Mouse (Mus musculus) induced T-regulatory cell, adult 2 months (primary cell): ENCODE measurements around the gene B3gnt9.

ENCODE experiments used
- DNase-seq: peaks from one replicate; pipeline ENCODE4 v3.0.0-alpha.2; 2012; ENCODE audit warnings: low read depth

The B3gnt9 gene

DNA sequence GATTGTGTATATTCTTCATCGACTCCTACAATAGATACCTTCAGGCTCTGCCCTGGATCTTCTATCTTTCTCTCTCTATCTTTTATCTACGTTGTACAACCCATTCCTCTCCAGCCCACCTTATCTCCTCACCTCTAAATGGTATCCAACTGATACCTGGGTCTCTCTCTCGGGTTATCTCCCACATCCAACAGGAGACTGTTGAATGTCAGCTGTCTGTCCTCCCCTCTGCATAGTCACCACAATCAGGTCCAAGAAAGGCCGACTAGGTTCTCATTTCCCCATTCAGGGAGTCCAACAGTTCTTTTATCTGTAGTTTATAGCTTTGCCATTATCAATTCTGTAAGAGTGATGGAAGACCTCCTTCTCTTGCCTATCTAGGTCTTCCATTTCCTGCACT is 27.3 kb upstream of the B3gnt9 start:
- DNase-seq: no peak

DNA sequence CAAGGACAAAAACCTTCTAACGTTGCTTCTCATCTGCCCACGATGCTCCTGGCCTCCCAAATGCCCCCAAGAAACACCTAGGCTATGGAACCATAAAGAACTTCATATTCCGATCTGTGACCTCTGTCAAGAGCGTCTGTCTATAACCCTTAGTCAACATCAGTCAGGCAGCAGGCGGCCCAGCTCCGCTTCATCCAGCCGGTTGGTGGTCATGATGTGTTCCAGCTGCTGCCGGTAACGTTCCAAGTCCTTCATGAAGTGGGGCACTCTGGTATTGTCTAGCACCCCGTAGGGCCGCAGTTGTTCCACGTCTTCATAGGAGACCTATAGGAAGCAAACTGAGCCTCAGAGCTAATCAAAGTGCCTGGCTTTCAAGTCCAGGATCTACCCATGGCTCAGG is 26.9 kb upstream of the B3gnt9 start:
- DNase-seq: no peak

DNA sequence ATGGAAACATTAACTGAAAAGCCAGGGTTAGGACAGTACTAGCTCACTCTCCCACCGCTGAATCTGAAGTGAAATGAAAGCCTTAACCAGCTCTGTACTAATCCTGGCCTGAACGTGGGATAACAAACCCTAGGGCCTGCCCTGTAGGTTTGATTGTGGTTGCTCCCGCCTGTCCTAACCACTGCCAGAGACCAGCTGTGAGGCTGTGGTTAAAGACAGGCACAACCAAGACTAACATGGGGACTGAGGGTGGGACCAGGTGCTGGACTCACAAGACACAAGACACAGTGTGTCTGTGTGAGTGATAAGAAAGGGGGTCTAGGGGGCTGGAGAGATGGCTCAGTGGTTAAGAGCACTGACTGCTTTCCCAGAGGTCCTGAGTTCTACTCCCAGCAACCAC is 25.6 kb upstream of the B3gnt9 start:
- DNase-seq: no peak

DNA sequence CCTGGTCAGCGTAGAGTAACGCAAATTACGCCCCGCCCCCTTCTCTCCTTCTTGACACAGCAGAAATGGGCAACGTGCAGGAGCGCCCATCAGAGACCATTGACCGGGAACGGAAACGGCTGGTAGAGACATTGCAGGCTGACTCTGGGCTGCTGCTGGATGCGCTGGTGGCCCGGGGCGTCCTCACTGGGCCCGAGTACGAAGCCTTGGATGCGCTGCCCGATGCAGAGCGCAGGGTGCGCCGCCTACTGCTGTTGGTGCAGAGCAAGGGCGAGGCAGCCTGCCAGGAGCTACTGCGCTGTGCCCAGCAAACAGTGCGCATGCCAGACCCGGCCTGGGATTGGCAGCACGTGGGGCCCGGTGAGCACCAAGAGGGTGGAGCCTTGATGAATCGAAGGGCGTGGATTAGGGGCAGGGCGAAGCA is 24.0 kb upstream of the B3gnt9 start:
- DNase-seq: peak; percentile 73

DNA sequence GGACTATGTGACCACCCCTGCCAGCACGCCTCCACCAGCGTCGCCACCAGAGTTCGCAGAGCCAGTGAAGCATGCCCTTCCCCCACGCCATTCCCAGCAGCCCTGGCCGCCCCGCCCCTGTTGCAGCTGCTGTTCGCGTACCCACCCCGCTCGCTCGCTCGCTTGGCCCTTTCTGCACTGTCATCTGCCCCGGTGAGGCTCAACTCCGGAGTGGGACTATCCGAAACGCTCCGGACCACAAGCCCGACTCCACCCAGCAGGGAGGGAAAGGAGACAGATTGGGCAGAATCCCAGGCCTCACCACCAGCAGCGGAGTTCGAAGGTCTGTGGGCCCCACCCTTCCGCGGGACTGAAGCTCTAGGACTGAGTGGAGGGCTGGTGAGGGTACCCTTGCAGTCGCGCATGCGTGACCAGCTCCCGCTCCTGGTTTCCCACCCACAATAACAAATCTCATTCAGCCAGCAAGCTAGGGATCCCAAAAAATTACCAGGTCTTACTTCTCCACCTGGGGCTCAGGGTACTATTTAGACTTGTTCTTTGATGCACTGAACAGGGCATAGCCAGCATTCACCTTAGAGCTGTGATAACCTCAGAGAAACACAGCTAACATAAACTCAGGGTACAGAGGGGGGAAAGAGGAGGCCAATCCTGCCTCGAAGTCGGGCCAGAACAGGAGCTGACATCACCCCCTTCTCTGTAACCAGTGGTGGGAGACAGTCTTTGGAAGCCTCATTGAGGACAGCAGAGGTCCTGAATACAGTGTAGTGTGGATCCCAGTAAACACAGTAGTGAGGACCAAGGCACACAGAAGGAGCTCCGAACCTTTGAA is 21.6 kb upstream of the B3gnt9 start:
- peak; percentile 35 for DNase-seq

DNA sequence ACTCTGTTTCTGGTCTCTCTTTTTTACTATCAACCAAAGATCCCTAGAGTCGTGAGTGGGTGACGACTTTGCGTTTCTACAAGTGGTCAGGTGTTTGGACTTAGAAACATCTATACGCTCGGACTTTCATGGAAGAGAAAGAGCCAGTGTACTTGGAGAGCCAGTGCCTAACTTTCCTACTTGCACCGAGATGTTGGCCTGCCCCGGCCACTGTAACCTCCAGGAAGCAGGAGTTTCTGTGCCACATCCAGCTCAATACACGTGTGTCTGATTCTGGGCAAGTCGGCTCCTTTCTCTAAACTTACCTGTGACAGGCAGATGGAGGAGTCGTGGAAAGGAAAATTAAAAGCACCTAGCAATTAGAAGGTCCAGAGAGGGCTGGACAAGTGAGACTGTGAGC is 20.9 kb upstream of the B3gnt9 start, which contains the start of gene Nol3:
TSS of gene Nol3 (plus strand) at position 301 of the 400 bp plus-strand sequence.
- DNase-seq: no peak

DNA sequence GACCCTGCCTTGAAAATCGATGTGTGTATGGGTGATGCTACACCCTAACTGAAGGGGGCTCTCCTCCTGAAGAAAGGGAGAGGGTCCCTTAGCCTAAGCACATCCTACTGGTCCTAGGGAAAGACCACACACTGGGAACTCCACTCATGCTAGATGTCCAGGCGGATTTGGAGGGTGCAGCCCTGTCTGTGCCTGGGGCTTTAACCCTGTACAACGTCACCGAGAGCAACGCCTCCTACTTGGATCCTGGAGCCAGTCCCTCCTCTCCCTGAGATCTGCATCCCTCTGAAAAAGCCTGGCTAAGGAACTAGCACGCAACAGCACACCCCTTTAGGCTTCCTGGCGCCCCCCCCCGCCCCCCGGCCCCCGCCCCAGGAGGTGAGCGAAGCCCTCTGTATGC is 20.4 kb upstream of the B3gnt9 start:
- no peak for DNase-seq

DNA sequence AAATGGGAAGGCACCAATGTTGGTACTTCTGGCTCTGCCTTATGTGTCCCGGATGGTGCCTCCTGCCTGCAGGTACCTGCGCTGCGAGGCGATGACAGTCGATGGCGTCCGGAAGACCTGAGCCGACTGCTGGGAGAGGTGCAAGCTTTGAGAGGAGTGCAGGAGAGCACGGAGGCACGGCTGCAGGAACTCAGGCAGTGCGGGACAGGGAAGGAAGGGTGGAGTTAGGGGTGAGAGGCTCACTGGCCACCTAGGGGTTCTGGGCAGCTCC is 15.9 kb upstream of the B3gnt9 start:
- DNase-seq: no peak

DNA sequence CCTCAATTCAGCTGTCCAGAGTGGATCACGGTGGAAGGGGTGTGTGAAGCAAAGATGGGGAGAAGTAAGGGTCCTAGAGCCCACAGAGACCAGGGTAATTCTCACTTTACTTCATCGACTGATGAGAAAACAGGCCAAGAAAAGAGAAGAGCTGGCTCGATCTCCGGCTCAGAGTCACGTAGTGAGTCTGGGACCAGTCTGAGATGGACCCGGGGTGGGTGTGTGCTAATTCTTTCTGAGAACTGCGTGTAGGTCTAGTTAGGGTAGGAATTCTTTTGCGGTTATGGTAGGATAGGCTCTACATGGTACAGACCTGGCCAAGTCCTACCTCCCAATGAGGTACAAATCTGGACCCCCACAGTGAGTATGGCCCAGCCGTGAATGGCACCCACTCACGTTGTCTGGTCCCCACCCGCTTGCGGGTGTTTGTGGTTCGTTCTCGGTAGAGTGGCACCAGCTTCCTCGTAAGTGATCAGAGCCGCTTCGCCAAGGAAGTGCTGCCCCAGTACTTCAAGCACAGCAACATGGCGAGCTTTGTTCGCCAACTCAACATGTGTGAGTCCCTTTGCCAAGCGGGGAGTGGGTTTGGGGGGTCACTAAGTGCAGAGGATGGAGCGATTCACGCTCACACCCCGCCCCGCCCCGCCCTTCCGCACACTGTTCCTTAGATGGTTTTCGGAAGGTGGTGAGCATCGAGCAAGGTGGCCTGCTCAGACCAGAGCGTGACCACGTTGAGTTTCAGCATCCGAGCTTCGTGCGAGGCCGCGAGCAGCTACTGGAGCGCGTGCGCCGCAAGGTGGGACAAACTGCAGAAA is 15.4 kb upstream of the B3gnt9 start:
- peak; percentile 47 for DNase-seq

DNA sequence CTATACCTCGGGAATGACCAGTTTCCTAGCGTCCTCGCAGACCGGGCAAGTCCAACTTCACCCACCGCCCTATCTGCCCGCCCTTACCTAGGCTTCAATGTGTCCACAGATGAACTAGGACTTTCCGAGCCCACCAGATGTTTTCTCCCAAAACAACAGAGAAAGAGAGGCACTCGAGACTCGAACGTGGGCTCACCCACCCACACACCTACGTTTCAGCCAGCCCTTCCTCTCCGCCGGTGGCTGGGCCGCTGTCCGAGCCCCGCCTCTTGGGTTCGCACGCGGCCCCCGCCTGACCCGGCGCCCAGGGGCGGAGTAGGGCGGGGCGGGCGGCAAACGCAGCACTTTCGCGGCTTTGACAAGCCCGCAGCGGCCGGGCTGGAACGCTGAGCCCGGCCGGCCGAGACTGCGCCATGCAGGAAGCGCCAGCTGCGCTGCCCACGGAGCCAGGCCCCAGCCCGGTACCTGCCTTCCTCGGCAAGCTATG is 14.6 kb upstream of the B3gnt9 start, which contains the start of gene Hsf4:
TSS of gene Hsf4 (plus strand) at position 341 of the 487 bp plus-strand sequence.
- DNase-seq: peak; percentile 59

DNA sequence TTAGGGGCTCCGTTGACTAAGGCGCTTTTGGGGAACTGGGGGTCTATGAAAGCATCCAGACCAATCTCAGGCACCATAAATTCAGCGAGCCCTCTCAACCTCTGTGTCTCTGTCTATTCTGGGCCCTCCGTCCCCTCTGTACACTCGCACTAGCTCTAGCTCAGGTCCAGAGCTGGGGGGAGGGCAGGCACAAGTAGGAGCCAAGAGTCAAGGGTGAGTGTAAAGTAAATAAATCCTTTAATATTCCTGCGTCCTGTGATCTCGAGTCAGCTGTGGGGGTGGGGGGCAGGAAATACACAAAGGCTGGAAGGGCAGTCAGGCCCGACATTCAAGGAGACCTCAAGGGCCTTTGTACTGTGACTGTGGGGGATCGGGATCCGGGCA is 14.1 kb upstream of the B3gnt9 start:
- no peak for DNase-seq

DNA sequence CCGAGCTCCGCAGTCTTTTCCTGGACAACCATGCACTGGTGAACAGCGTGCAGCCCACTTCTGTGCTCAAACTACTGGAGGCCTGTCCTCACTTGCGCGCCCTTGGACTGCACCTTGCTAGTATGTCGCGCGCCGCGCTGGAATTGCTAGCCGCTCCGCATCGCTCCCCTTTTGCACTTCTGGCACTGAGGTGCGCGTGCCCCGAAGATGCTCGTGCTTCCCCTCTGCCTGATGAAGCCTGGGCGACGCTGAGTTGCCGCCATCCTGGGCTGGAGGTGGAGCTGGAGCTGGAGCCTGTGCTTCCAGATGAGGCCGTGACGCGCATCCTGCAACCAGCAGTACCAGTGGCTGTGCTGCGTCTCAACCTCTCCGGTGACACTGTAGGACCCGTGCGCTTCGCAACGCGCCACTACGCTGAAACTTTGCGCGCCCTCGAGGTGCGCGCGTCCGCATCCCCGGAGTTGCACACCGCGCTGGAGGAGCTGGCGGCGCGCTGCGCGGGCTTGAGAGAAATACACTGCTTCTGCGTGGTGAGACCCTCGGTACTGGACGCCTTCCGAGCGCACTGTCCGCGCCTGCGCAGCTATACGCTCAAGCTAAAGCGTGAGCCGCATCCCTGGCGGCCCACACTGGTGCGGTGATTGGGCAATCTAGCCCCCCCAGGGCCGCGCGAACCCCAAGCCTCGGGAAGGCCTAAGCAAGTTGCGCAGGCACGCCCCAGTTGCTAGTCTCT is 13.6 kb upstream of the B3gnt9 start:
- no peak for DNase-seq

DNA sequence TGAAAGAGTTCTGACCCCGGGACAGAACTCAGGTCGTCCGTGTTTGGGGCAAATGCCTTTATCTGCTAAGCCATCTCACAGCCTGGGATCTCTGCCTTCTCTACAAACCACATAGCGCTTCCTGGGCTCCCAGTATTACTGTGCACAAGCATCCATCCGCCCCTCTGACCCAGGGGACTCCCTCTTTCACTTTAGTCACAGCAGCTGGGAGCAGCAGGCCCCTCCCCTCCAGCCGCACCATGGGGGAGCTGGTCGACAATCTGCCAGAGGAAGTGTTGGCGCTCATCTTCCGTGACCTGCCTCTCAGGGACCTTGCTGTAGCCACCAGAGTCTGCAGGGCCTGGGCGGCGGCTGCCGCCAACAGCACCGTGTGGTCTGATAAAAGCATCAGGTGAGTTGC is 11.8 kb upstream of the B3gnt9 start:
- peak; percentile 84 for DNase-seq

DNA sequence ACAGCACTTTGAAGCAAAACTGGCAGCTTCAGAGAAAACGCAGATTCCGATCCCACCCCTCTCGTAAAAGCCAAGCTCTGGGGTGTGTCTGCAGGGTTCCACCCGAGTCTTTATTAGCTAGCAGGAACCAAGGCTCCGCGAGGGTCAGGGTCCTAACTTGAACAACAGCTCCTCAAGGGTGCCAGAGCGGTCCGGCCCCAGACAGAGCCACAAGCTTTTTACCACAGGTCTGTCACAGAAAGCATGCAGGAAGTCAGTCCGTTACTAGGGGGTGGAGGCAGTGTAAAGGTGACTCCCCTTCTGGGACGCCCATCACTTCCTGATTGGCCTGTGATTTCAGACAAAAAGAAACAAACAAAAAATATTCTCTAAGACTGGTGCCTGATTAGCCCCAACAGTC is 10.2 kb upstream of the B3gnt9 start:
- DNase-seq: peak; percentile 88

DNA sequence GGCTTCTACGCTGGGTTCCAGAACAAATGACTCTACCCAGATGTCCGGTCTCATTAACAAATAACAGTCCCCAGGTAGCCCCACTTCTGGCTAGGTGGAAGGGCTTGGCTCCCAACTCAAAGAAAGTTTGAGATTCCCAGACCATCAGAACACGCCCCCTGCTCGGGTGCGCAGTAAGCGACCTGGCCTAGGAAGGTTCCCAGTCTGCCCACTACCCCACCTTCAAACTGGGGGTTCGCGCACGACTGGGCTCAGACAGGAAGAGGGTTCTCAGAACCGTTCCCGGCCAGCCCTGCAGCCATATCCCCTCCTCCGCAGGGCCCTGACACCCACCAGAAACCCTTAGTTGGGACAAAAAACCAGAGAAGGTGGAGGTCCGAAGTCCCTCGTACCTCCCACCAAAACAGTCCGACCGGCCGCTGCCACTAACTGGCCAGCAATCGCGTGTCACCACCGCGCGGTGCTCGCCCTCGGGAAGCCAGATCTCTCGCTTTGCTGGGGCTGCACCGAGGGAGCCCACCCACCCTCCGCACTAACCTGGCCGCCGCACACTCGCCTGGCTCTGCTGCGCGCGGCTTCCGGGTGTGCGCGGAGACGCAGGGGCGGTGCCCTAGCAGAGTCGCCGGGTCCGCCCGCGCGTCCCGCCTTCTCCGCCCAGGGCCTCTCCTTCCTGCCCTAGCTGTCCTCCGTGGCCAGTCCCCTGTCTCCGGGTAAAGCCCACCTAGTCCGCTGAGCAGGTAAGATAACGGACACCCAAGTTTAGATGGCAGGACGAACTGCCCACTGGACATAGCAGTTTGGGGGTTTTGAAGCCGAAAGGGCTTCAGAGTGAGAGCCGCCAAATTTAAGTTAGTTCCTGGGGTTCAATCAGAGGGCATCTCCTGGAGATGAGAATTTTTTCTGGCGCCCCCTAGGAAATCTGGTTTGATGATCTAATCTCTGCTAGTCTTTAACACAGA is 9.3 kb upstream of the B3gnt9 start, which contains the start of the genes Tradd and Fbxl8:
TSS of gene Tradd (minus strand) at position 586 of the 959 bp plus-strand sequence.
TSS of gene Fbxl8 (plus strand) at position 625 of the 959 bp plus-strand sequence.
- DNase-seq: peak; percentile 87

DNA sequence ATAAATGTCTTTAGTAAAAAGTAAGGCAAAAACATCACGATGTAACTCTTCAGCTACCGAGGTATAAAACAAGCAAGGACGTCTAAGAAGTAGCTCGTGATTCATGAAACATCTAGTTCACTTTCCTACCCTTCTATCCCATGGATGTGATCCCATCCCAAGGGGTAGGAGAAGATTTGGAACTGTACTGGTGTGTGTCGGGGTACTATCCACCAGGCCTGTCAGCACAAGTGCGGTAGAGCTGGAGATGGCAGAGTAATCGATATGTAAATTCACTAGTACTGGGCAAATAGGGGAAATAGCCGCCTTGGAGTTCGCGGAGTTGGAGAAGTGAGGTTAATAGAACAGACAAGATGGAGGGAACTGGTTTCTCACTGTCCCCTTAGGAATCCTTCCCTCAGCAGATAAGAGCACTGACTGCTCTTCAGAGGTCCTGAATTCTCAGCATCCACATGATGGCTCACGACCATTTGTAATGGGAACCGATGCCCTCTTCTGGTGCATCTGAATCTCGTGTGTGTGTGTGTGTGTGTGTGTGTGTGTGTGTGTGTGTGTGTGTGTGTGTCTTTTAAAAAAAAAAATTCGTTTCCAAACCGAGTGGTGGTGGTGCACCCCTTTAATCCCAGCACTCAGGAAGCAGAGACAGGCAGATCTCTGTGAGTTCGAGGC is 8.4 kb upstream of the B3gnt9 start:
- peak; percentile 25 for DNase-seq

DNA sequence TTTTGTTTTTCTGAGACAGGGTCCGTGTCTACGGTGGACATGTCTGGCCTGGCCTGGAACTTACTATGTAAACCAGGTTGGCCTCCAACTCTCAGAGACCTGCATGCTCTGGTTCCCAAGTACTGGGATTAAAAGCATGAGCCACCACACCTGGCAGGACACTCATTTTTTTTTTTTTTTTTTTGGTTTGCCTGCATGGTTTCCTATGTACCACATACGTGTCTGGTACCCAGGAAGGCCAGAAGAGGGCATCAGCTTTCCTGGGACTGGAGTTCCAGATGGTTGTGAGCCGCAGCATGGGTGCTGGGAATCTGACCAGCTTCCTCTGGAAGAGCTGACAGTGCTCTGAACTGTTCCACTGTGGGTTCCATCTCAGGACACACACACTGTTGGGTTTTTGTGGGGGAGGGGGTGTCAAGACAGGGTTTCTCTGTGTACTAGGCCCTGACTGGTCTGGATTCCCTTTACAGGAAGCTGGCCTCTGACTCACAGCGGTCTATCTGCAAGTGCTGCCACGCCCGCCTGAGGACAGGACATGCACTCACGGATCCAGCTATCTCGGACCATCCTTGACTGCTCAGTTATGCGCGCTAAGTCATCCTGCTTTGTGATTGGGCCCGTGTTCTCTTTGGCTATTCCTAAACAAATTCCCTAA is 6.5 kb upstream of the B3gnt9 start:
- DNase-seq: no peak

DNA sequence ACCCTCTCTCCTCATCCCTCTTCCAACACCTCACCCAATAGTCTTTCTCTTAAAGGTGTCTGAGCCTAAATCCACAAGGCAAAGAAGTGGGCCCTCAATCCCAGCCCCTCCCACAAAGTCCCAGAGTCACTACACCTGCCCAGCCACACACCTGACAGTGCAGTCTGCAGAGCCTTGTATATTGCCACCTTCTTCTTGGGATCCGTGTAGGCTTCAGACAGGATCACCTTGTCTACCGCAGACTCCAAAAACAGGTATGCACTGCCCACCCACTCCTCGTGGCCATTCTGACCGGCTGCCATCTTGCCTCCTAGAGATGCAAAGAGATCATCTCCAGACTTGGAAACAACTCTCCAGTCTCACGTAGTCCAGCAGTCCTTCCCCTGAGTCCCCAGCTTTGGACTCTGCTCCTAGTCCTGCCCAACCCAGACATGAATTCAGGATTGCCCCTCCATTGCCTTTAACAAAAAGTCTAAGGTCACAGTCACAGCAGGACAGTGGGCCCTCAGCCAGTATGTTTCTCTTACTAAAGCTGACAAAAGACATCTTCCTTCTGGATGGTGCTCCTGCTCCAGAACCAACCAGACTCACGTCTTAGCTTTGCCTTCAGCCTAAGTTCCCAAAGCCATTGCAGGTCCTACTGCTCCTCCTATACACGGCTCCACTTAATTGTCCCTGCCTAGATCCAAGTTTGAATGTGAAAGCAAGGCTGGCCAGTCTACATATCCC is 5.6 kb upstream of the B3gnt9 start:
- DNase-seq: no peak

DNA sequence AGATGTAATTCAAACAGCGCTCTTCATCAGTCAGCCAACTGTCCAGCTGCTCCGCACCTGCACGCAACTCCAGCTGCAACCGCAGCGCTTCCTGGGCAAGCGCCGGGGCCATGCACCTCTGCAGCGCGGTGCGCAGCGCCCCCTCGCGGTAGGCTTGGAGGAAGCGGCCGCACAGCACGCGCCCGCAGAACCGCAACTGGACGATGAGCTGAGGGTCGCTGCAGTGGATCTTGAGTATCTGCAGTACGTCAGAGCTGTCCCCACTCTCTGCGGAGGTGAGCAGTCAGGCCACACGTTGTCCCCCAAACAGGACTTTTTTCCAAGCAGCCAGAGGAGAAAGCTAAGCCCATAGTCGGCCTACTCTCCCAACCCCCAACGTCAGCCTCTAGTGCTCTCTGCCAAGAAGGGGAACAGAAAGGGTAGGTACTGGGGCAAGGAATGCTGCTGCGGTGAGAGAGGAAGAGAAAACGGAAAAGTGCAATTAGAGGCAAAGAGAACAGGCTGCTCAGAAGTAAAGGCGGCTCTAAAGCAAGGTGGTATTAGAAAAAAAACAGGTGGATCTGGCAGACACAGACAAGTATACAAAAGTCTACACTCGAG is 4.9 kb upstream of the B3gnt9 start:
- DNase-seq: peak; percentile 80
